Mouse (Mus musculus) heart, embryonic 15.5 days (tissue): ENCODE measurements around the gene Tln2. TPM values are rescaled to one million over a fixed set of nuclear protein-coding genes. Genes with fewer than 3 reads are reported as not detected.

Experiments
- ATAC-seq: fragments of 200-750 bp; cut with Nextera tagmentation; replicated peaks from 2 replicates; pipeline ENCODE4 v1.8.0; 2017; ENCODE audit warnings: low read depth, moderate TSS enrichment; ENCODE audit not compliant: insufficient number of reproducible peaks, insufficient read depth, low FRiP score
- H3K27ac ChIP-seq: fragments of 300-500 bp; sonication (generic); 2 replicates; pipeline ENCODE4 v1.5.1; 2015; ENCODE audit warnings: mild to moderate bottlenecking, inconsistent platforms
- H3K27me3 ChIP-seq: fragments of 300-500 bp; sonication (generic); 2 replicates; pipeline ENCODE4 v1.6.1; 2015; ENCODE audit warnings: inconsistent platforms
- H3K36me3 ChIP-seq: fragments of 300-500 bp; sonication (generic); 2 replicates; pipeline ENCODE4 v1.6.1; 2015; ENCODE audit warnings: mild to moderate bottlenecking, inconsistent platforms
- H3K4me1 ChIP-seq: fragments of 300-500 bp; sonication (generic); replicated peaks from 2 replicates; pipeline ENCODE4 v1.6.1; 2015; ENCODE audit warnings: inconsistent platforms
- H3K4me2 ChIP-seq: fragments of 300-500 bp; sonication (generic); 2 replicates; pipeline ENCODE4 v1.6.1; 2015; ENCODE audit warnings: inconsistent platforms, mild to moderate bottlenecking, moderate library complexity
- H3K4me3 ChIP-seq: fragments of 300-500 bp; sonication (generic); 2 replicates; pipeline ENCODE4 v1.5.1; 2015; ENCODE audit warnings: mild to moderate bottlenecking, inconsistent platforms
- H3K9ac ChIP-seq: fragments of 300-500 bp; sonication (generic); 2 replicates; pipeline ENCODE4 v1.6.1; 2015; ENCODE audit warnings: mild to moderate bottlenecking, inconsistent platforms
- H3K9me3 ChIP-seq: fragments of 300-500 bp; sonication (generic); replicated peaks from 2 replicates; pipeline ENCODE4 v1.6.1; 2016; ENCODE audit warnings: inconsistent platforms
- WGBS: fragments of 180-500 bp; shearing (Covaris S2); methylation state at CpG from one replicate; pipeline ENCODE4 v1.1.7; 2015; ENCODE audit warnings: mixed read lengths; 5-methylcytosine and 5-hydroxymethylcytosine counted together
- polyA plus RNA-seq: library from polyadenylated mRNA; unstranded; fragments of >200 nt; fragmentation: Nextera tagmentation; extraction: Ambion mirVana; gene quantifications from 2 replicates; pipeline ENCODE4 v1.2.1, GENCODE M21; 2015

Tln2 gene
- polyA plus RNA-seq, 1 experiment from 2014 or later = 65.7 TPM

- Histone ChIP-seq H3K36me3 (no peaks in the 10 kb centered on the region), H3K27me3 (no peaks in the 10 kb centered on the region), H3K4me1 (peaks cover 26% of the 10 kb centered on the region), H3K27ac (no peak overlapping the region), H3K4me3 (no peak overlapping the region), H3K9me3 (no peaks in the 10 kb centered on the region), H3K9ac (no peak overlapping the region), H3K4me2 (no peak overlapping the region)
- ATAC-seq = no peak
- 73% methylated on average over 3 of the region's 3 CpGs for WGBS
Observed at GRCm38 (mm10) chr9:67545794-67546193, 13.7 kb downstream of the Tln2 start.

- H3K27ac ChIP-seq = no peak overlapping the region
- no peak overlapping the region for H3K9ac ChIP-seq
- H3K4me3 ChIP-seq = no peak overlapping the region
- no peaks in the 10 kb centered on the region for H3K36me3 ChIP-seq
- 51% methylated on average over 7 of the region's 7 CpGs for WGBS
- H3K27me3 ChIP-seq = no peaks in the 10 kb centered on the region
- ATAC-seq = no peak
- no peak overlapping the region for H3K4me2 ChIP-seq
- peaks cover 33% of the 10 kb centered on the region for H3K4me1 ChIP-seq
- H3K9me3 ChIP-seq = no peaks in the 10 kb centered on the region
Observed at GRCm38 (mm10) chr9:67544783-67545182, 14.7 kb downstream of the Tln2 start.

DNA sequence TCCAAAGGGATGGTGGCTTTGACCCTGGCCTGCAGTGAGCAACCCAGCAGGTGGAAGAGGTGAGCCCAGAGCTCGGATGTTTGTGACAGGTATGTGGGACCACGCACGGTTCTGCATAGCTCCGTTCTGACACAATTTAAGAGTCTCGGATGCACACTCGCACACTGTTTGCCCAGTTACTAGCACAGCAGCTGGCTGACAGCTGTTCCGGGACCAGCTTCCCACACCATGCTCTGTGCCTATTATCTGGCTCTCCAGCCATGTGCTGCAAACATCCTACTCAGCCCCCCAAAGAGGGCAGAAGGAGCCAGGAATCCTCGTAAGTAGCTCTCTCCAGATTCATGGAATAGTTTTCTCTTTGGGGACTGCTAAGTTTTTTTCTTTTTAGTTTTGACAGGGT lies 17.6 kb downstream of the Tln2 start:
- H3K36me3 ChIP-seq = no peaks in the 10 kb centered on the region
- no peak overlapping the region for H3K4me3 ChIP-seq
- no peak overlapping the region for H3K9ac ChIP-seq
- no peak overlapping the region for H3K27ac ChIP-seq
- 82% methylated on average over 8 of the region's 8 CpGs for WGBS
- H3K9me3 ChIP-seq = no peaks in the 10 kb centered on the region
- ATAC-seq = no peak
- H3K4me2 ChIP-seq = no peak overlapping the region
- no peaks in the 10 kb centered on the region for H3K27me3 ChIP-seq
- H3K4me1 ChIP-seq = peaks cover 22% of the 10 kb centered on the region

GRCm38 (mm10) chr9:67539776-67540706 lies 19.5 kb downstream of the Tln2 start:
- no peak overlapping the region for H3K4me3 ChIP-seq
- H3K36me3 ChIP-seq = no peaks in the 10 kb centered on the region
- ATAC-seq = no peak
- 61% methylated on average over 17 of the region's 17 CpGs for WGBS
- peaks cover 21% of the 10 kb centered on the region for H3K4me1 ChIP-seq
- H3K4me2 ChIP-seq = no peak overlapping the region
- no peak overlapping the region for H3K27ac ChIP-seq
- H3K27me3 ChIP-seq = no peaks in the 10 kb centered on the region
- no peaks in the 10 kb centered on the region for H3K9me3 ChIP-seq
- H3K9ac ChIP-seq = no peak overlapping the region

DNA sequence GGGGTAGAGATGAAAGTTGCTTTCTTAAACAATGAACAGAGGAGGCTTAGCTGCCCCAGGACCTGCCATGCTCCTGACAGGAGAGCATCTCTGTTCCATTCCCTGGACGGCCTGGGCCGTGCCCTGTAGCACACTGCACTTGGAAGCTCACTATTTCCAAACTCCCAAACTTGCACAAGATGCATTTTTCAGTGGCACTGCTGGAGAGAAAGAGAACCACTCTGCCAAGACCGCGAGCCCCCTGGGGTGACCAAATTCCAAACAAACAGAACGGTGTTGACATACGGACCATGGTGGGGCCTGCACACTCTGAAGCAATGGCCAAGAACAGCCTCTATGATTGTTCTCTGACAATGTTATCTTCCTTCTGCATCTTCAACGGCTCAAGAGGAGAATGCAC lies 25.1 kb downstream of the Tln2 start:
- Histone ChIP-seq H3K4me2 (no peak overlapping the region), H3K9ac (no peak overlapping the region), H3K27me3 (no peaks in the 10 kb centered on the region), H3K4me3 (no peak overlapping the region), H3K27ac (no peak overlapping the region), H3K4me1 (peaks cover 17% of the 10 kb centered on the region), H3K36me3 (no peaks in the 10 kb centered on the region), H3K9me3 (no peaks in the 10 kb centered on the region)
- WGBS = 57% methylated on average over 7 of the region's 7 CpGs
- no peak for ATAC-seq

DNA sequence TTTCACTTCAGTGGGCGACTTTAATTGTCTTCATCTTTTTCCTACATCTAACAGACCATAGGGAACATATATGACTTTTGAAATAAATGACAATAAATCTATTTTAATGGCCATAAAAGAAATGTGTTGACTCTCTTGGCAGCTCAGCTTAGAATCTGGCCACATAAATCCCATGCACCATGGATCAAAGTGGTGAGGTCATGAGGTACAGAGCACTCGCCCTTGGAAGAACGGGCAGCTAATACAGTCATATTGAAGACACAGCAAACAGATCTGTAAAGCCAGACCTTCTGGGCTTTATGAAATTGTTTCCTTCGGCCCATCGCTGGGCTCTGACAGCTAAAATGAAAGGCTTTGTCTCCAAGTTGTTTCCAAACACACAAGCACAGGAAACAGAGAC lies 26.2 kb downstream of the Tln2 start:
- H3K4me3 ChIP-seq = no peak overlapping the region
- no peaks in the 10 kb centered on the region for H3K9me3 ChIP-seq
- no peak overlapping the region for H3K9ac ChIP-seq
- no peaks in the 10 kb centered on the region for H3K27me3 ChIP-seq
- no peak for ATAC-seq
- peaks cover 24% of the 10 kb centered on the region for H3K4me1 ChIP-seq
- no peaks in the 10 kb centered on the region for H3K36me3 ChIP-seq
- H3K27ac ChIP-seq = no peak overlapping the region
- H3K4me2 ChIP-seq = no peak overlapping the region
- 68% methylated on average over 5 of the region's 5 CpGs for WGBS

- WGBS = 56% methylated on average over 1 of the region's 1 CpGs
- Histone ChIP-seq H3K9ac (no peak overlapping the region), H3K9me3 (no peaks in the 10 kb centered on the region), H3K4me2 (no peak overlapping the region), H3K27me3 (no peaks in the 10 kb centered on the region), H3K4me3 (no peak overlapping the region), H3K27ac (no peak overlapping the region), H3K4me1 (peaks cover 24% of the 10 kb centered on the region), H3K36me3 (no peaks in the 10 kb centered on the region)
- ATAC-seq = no peak
Observed at GRCm38 (mm10) chr9:67532631-67533030, 26.9 kb downstream of the Tln2 start.

- 36% methylated on average over 5 of the region's 5 CpGs for WGBS
- H3K4me1 ChIP-seq = peaks cover 24% of the 10 kb centered on the region
- peak overlapping the region; percentile 38 for H3K4me2 ChIP-seq
- peak; percentile 80; the same call in 1 of the 2 replicates for ATAC-seq
- no peak overlapping the region for H3K9ac ChIP-seq
- no peaks in the 10 kb centered on the region for H3K9me3 ChIP-seq
- H3K27ac ChIP-seq = peak overlapping the region; percentile 92
- no peak overlapping the region for H3K4me3 ChIP-seq
- no peaks in the 10 kb centered on the region for H3K27me3 ChIP-seq
- no peaks in the 10 kb centered on the region for H3K36me3 ChIP-seq
Observed at GRCm38 (mm10) chr9:67529600-67529999, 29.9 kb downstream of the Tln2 start.

DNA sequence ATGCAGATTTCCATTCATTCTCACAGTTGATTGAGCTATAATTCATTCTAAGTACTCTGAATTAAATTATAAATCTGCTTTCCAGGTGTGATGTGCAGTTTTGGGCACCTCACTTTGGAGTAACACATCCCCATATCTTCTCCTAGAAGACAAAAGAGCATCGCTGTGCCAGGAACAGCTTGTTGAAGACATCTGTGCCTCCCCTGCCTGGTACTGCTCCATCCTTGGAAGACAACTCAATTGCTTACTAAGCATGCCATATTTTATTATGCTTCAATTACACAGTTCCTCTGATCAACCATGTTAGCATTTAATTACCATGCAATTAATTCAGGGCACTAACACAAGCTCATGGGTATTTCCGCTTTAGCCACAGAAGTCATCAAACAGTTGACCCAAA lies 31.8 kb downstream of the Tln2 start:
- Histone ChIP-seq H3K36me3 (no peaks in the 10 kb centered on the region), H3K4me1 (peaks cover 19% of the 10 kb centered on the region), H3K4me2 (no peak overlapping the region), H3K27me3 (no peaks in the 10 kb centered on the region), H3K4me3 (no peak overlapping the region), H3K9me3 (no peaks in the 10 kb centered on the region), H3K27ac (no peak overlapping the region), H3K9ac (no peak overlapping the region)
- ATAC-seq = no peak
- WGBS = 94% methylated on average over 2 of the region's 2 CpGs

DNA sequence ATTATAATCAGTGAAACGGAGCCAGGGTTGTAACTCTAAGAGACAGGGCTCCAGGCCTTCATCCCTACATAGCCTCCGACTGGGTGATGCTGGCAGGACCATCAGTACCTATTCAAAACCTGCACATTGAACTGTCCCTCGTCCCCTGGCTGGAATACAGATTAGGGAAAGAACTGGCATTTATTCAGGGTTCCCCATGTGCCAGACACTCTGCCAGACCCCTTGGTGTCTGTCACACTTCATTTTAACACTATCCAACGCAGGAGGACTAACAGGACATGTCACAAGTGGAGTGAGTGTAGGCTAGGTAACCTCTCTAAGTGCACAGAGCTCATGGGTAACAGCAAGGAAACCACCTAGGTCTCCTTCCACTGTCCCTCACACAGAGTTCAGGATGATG lies 37.8 kb downstream of the Tln2 start:
- Histone ChIP-seq H3K4me1 (peaks cover 7% of the 10 kb centered on the region), H3K4me3 (no peak overlapping the region), H3K36me3 (no peaks in the 10 kb centered on the region), H3K27me3 (no peaks in the 10 kb centered on the region), H3K9ac (no peak overlapping the region), H3K9me3 (no peaks in the 10 kb centered on the region), H3K27ac (no peak overlapping the region), H3K4me2 (no peak overlapping the region)
- no peak for ATAC-seq
- 50% methylated on average over 4 of the region's 4 CpGs for WGBS

GRCm38 (mm10) chr9:67509510-67509909 lies 50.0 kb downstream of the Tln2 start:
- WGBS = 25% methylated on average over 3 of the region's 3 CpGs

More at GRCm38 (mm10) chr9:67509510-67509909, 50.0 kb downstream of the Tln2 start:
- H3K36me3 ChIP-seq = 0 out of 2 replicates have a peak, but pooled peaks cover 4% of the 10 kb centered on the region
- no peak overlapping the region for H3K9ac ChIP-seq
- H3K4me3 ChIP-seq = no peak overlapping the region
- ATAC-seq = no peak; the same call in 1 of the 2 replicates
- H3K27ac ChIP-seq = no peak overlapping the region
- no peak overlapping the region for H3K4me2 ChIP-seq
- H3K9me3 ChIP-seq = no peaks in the 10 kb centered on the region
- no peaks in the 10 kb centered on the region; the same call in 1 of the 2 replicates for H3K4me1 ChIP-seq
- no peaks in the 10 kb centered on the region for H3K27me3 ChIP-seq
